Mouse (Mus musculus) granulocyte monocyte progenitor cell, adult 5-6 weeks (primary cell): ENCODE measurements around the gene Mterf1a. TPM values are rescaled to one million over a fixed set of nuclear protein-coding genes. Genes with fewer than 3 reads are reported as not detected.
"Not testable (repeated sequence)": the region's sequence is repeated elsewhere in the genome, so short reads cannot be mapped to it uniquely, and the experiment has no call there.

ENCODE experiments used
- ATAC-seq: replicated peaks from 2 replicates; pipeline ENCODE4 v1.8.0; 2016; ENCODE audit warnings: mild to moderate bottlenecking, moderate TSS enrichment, inconsistent platforms; ENCODE audit not compliant: poor library complexity, severe bottlenecking
- total RNA-seq, 2 experiments: library from RNA; stranded (forward) in 1 of 2; stranded (reverse) in 1 of 2; fragments of 200-712, 200-1000 nt in 1 of 2; fragments of >200 nt in 1 of 2; fragmentation: Nextera tagmentation in 1 of 2; gene quantifications; 2 replicates each; pipeline ENCODE4 v1.2.3; 2014 to 2017

The Mterf1a gene
- total RNA-seq (2014; fragmentation: Nextera tagmentation) (2.3 and 8.2 TPM in 2 replicates), total RNA-seq (2017) (8.8 and 10.6 TPM in 2 replicates)

- ATAC-seq = peak; percentile 99
Observed at GRCm38 (mm10) chr5:3893459-3894293, at the start of gene Mterf1a. Mterf1a (minus strand) TSS chr5:3893933.

- ATAC-seq = not testable (repeated sequence)
Observed at GRCm38 (mm10) chr5:3943169-3943568, 49.4 kb upstream of the Mterf1a start.

- no peak for ATAC-seq
Observed at GRCm38 (mm10) chr5:3941240-3941639, 47.5 kb upstream of the Mterf1a start.

GRCm38 (mm10) chr5:3939335-3939734 is 45.6 kb upstream of the Mterf1a start:
- no peak for ATAC-seq

- ATAC-seq = no peak
Observed at GRCm38 (mm10) chr5:3938905-3939304, 45.2 kb upstream of the Mterf1a start.

- no peak for ATAC-seq
Observed at GRCm38 (mm10) chr5:3935778-3936554, 42.2 kb upstream of the Mterf1a start.

- no peak for ATAC-seq
Observed at GRCm38 (mm10) chr5:3935266-3935665, 41.5 kb upstream of the Mterf1a start.

GRCm38 (mm10) chr5:3933551-3933950 is 39.8 kb upstream of the Mterf1a start:
- no peak for ATAC-seq

GRCm38 (mm10) chr5:3931636-3932035 is 37.9 kb upstream of the Mterf1a start:
- ATAC-seq = no peak

- ATAC-seq = no peak
Observed at GRCm38 (mm10) chr5:3930760-3931159, 37.0 kb upstream of the Mterf1a start.

- ATAC-seq = peak; percentile 54
Observed at GRCm38 (mm10) chr5:3928690-3929046, 34.9 kb upstream of the Mterf1a start.

- peak; percentile 73 for ATAC-seq
Observed at GRCm38 (mm10) chr5:3927801-3928689, 34.3 kb upstream of the Mterf1a start, which contains the start of gene Akap9. Akap9 (plus strand) TSS chr5:3928054.

- ATAC-seq = peak; percentile 47
Observed at GRCm38 (mm10) chr5:3926666-3927065, 32.9 kb upstream of the Mterf1a start.

- ATAC-seq = no peak
Observed at GRCm38 (mm10) chr5:3922350-3922749, 28.6 kb upstream of the Mterf1a start.

- ATAC-seq = peak; percentile 100
Observed at GRCm38 (mm10) chr5:3905471-3905870, 11.7 kb upstream of the Mterf1a start.

GRCm38 (mm10) chr5:3894294-3894619 is 524 bp upstream of the Mterf1a start:
- not testable (repeated sequence) for ATAC-seq

- ATAC-seq = no peak
Observed at GRCm38 (mm10) chr5:3889201-3889600, 4.5 kb downstream of the Mterf1a start.

- ATAC-seq = not testable (repeated sequence)
Observed at GRCm38 (mm10) chr5:3886862-3887261, 6.9 kb downstream of the Mterf1a start.

- no peak for ATAC-seq
Observed at GRCm38 (mm10) chr5:3873485-3873884, 20.2 kb downstream of the Mterf1a start.

- no peak for ATAC-seq
Observed at GRCm38 (mm10) chr5:3872348-3872747, 21.4 kb downstream of the Mterf1a start.
